Mouse (Mus musculus) brain, embryonic 14.5 days (tissue): ENCODE data around the gene Orc6. TPM values are rescaled to one million over a fixed set of nuclear protein-coding genes. Genes with fewer than 3 reads are reported as not detected.

Experiments used
- DNase-seq: peaks from one replicate; pipeline ENCODE4 v3.0.0-alpha.2; 2011; ENCODE audit warnings: low read depth
- CTCF ChIP-seq: fragments of 200-500 bp; IDR thresholded peaks from 2 replicates; pipeline ENCODE4 v1.5.1; 2012; ENCODE audit warnings: inconsistent platforms, mild to moderate bottlenecking, moderate library complexity, borderline replicate concordance; ENCODE audit not compliant: insufficient read depth, insufficient read length; ENCODE audit errors: extremely low read depth
- POLR2A ChIP-seq: fragments of 200-500 bp; IDR thresholded peaks from 2 replicates; pipeline ENCODE4 v1.6.1; 2012; ENCODE audit warnings: mild to moderate bottlenecking, inconsistent platforms, borderline replicate concordance; ENCODE audit not compliant: poor library complexity, insufficient read depth, insufficient read length, severe bottlenecking; ENCODE audit errors: extremely low read depth
- polyA plus RNA-seq: library from polyadenylated mRNA; depleted of rRNA; stranded (reverse); fragments of >200 nt; gene quantifications from 2 replicates; pipeline ENCODE4 v1.2.3, GENCODE M21; 2012; rRNA removed

Orc6 gene
- 64.2 and 82.1 TPM in 2 replicates for polyA plus RNA-seq

- DNase-seq, result peak; percentile 99
- peak; percentile 61; the same call in 1 of the 2 replicates for TF ChIP-seq POLR2A
- TF ChIP-seq CTCF, result no peak
Measured at GRCm38 (mm10) chr8:85299434-85300077, at the start of gene Orc6, which contains the start of gene Vps35. Orc6 (plus strand) TSS chr8:85299632. Vps35 (minus strand) TSS chr8:85299802.

- DNase-seq, result no peak
- no peak for TF ChIP-seq CTCF
- no peak for TF ChIP-seq POLR2A
Measured at GRCm38 (mm10) chr8:85286846-85287245, 12.6 kb upstream of the Orc6 start.

DNA sequence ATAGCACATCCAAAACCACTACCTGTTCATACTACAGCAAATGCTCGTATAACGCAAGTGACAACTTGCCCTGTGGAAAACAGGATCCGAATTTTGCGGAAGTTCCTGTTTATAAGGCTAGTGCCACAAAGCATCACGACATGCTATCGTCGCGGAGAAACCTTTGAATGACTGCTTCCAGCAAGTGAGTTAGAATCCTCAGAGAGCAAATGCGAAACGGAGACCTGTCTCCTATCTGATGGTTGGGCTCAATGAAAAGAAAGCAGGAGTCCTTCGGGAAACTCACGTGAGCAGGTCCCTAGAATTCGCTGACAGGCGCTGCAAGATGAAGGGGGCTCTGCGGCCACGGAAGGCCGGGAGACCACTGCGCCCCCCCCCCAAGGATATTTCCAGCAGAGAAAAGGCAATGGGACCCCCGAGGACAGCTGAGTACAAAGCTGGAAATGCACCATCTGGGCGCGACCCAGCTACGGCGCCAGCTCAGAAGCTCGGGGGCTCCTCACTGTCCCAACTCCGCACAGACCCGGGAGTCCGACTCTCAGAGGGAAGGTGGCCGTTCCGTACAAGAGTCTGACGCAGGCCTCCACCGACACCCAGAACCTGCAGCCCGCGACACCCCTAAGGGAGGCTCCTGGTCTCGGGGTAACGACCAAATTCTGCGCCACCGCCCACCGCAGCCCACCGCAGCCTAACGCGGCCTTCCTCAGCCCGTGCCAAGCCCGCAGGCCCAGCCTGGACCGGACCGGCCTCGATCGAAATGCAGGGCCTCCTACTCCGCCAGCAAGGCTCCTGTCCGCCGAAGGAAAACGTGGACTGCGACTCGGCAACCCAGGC is 615 bp upstream of the Orc6 start:
- TF ChIP-seq POLR2A (no peak), CTCF (no peak)
- DNase-seq, result peak; percentile 46

DNA sequence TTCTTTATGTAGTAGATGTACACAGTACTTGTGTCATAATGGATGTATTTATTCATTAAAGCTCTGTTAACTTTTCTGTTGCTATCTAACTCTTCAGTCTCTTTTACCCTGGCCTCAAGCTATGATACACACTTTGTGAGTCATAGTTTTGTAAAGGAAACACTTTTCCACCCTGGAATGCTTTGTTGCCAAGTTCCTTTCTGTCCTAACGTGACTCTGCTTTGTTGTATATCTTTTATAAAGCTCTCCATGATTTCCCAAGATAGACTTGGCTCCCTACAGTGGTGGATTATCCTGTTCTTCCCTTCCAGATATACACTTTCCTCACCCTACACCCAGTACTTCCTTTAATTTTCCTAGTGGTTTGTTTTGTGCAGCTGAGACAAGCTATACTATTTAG is 2.5 kb downstream of the Orc6 start:
- DNase-seq, result no peak
- TF ChIP-seq CTCF, result no peak
- no peak for TF ChIP-seq POLR2A

DNA sequence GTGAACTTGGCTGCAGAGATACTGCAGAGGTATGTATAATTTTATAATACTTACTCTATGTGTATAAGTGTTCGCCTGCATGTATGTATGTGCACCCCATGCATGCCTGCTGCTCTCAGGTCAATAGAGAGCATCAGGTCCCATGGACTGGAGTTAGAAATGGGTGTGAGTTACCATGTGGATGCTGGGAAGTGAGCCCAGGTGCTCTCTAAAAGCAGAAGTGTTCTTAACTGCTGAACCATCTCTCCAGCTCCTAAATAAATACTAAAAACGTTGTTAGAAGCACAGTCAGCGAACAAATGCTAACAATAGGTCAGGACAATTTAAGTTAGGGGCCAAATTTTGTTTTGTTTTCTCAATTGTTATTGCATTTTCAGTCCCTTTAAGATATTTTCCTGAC is 3.5 kb downstream of the Orc6 start:
- no peak for TF ChIP-seq POLR2A
- no peak for TF ChIP-seq CTCF
- no peak for DNase-seq

- TF ChIP-seq CTCF (no peak), POLR2A (no peak)
- no peak for DNase-seq
Measured at GRCm38 (mm10) chr8:85303531-85303930, 4.1 kb downstream of the Orc6 start.

DNA sequence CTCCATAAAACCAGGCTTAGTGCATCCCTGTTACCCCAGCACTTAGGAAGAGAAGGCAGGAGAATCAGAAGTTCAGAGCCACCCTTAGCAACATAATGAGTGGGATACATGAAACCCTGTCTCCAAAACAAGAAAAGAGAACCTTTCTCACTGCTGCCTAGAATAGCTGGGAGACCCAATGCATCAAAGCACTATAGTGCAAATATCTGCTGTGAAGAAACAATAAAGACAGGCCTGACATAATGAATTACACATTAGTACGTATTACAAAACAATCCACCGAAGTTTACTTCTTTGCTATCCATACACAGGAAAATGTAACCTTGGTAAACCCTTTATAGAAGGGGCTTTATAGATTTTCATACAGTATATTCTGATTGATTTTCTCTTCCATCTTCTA is 9.1 kb downstream of the Orc6 start:
- TF ChIP-seq CTCF (no peak), POLR2A (no peak)
- no peak for DNase-seq

DNA sequence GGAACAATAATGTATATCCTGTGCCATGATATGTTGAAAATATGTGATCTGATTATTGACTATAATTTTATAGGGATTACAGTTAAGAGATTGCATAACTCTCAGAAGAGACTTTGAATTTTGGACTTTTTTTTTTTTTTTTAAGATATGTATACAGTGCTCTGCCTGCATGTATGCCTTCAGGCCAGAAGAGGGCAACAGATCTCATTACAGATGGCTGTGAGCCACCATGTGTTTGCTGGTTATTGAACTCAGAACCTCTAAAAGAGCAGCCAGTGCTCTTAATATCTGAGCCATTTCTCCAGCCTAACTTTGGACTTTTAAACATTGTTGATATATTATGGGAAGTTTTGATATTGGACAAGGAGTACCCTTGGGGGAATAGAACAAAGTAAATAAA is 12.3 kb downstream of the Orc6 start:
- DNase-seq, result peak; percentile 38
- TF ChIP-seq CTCF (peak; percentile 46; the same call in 1 of the 2 replicates), POLR2A (no peak)

DNA sequence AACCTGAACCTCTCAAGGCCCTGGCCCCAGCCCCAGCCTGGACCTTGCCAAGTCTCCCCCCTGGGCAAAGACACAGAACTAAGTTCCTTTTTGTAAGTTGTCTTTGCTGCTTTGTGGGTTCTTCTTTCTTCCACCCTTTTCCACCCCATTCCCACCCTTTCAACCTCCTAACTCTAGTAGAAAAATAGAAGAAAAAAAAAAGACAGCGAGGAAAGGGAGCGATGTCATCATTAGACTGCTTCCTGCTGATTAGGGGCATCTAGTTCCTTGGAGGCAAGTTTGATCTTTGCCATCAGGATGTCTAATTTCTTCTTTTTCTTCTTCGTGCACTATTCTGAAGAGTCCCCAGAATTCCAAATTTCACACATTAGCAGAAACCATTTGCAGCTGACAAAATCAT is 13.6 kb downstream of the Orc6 start:
- no peak for DNase-seq
- TF ChIP-seq POLR2A, result no peak
- TF ChIP-seq CTCF, result no peak

- no peak for TF ChIP-seq POLR2A
- TF ChIP-seq CTCF, result no peak
- no peak for DNase-seq
Measured at GRCm38 (mm10) chr8:85318534-85318933, 19.1 kb downstream of the Orc6 start.

GRCm38 (mm10) chr8:85321981-85322380 is 22.5 kb downstream of the Orc6 start:
- no peak for TF ChIP-seq CTCF
- no peak for TF ChIP-seq POLR2A
- no peak for DNase-seq
